Mouse (Mus musculus) brown adipose tissue, adult 24 weeks (tissue): ENCODE results near the gene P4ha1. TPM values are rescaled to one million over a fixed set of nuclear protein-coding genes. Genes with fewer than 3 reads are reported as not detected.

Source experiments
- H3K27ac ChIP-seq: fragments of 200-500 bp; replicated peaks from 2 replicates; pipeline ENCODE4 v1.5.1; 2012; ENCODE audit warnings: low read depth, mild to moderate bottlenecking, low read length
- H3K4me1 ChIP-seq: fragments of 200-500 bp; 2 replicates; pipeline ENCODE4 v1.6.1; 2012; ENCODE audit warnings: low read length, mixed read lengths; ENCODE audit not compliant: control insufficient read depth, insufficient read depth, insufficient read length
- H3K4me3 ChIP-seq: fragments of 200-500 bp; 2 replicates; pipeline ENCODE4 v1.5.1; 2012; ENCODE audit warnings: low read depth, mild to moderate bottlenecking, low read length, moderate library complexity; ENCODE audit not compliant: insufficient read depth
- polyA plus RNA-seq: library from polyadenylated mRNA; stranded (reverse); fragments of >200 nt; gene quantifications from 2 replicates; pipeline ENCODE4 v1.2.4, GENCODE M21; 2012; ENCODE audit not compliant: missing spikeins, insufficient read depth, insufficient read length

The P4ha1 gene
- polyA plus RNA-seq, 1 experiment = 13.4 TPM

DNA sequence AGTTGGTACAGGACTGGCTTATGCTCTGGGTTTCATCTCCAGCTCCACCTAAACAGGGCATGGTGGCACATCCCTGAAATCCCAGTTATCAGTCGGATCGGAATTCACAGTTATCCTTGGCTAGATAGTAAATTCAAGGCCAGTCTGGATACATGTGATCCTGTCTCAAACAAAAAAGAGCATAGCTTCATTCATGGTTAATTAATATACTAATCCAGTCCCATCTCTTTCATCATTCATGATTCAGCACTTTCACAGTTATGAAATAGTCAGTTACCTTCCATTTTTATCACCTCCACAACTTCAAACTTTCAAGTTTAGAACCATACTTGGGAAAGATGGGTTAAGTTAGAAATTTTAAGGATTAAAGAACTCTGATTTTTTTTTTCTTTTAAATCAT is 13.0 kb downstream of the P4ha1 start:
- no peak overlapping the region for H3K4me3 ChIP-seq
- peaks cover 11% of the 10 kb centered on the region for H3K4me1 ChIP-seq
- 0 out of 2 replicates have a peak overlapping the region, but pooled peaks have one; percentile 75 for H3K27ac ChIP-seq

GRCm38 (mm10) chr10:59346560-59346959 is 23.5 kb downstream of the P4ha1 start:
- no peak overlapping the region for H3K4me3 ChIP-seq
- no peak overlapping the region for H3K27ac ChIP-seq
- H3K4me1 ChIP-seq = no peaks in the 10 kb centered on the region

GRCm38 (mm10) chr10:59348200-59348599 is 25.1 kb downstream of the P4ha1 start:
- no peaks in the 10 kb centered on the region for H3K4me1 ChIP-seq
- H3K4me3 ChIP-seq = no peak overlapping the region
- H3K27ac ChIP-seq = no peak overlapping the region

DNA sequence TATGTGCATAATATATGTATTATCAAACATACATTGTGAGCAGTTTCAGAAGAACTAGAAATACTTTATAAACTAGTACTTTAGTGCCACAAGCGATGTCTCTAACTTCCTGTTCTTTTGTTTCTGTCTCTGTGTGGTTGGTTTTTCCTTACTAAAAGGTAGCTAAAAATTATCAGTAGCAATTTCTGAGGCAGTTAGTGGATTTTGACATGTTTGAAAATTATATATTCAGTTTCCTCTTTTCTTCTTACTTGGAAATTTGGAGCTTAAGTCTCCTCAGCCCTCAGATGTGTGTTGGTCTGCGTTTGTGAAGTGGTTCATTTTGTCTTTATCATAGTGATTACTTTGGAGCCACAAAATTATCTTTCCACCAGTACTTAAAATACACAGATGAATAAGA is 26.4 kb downstream of the P4ha1 start:
- H3K4me1 ChIP-seq = no peaks in the 10 kb centered on the region
- H3K4me3 ChIP-seq = no peak overlapping the region
- no peak overlapping the region for H3K27ac ChIP-seq

GRCm38 (mm10) chr10:59353065-59353464 is 30.0 kb downstream of the P4ha1 start:
- H3K4me3 ChIP-seq = no peak overlapping the region
- H3K4me1 ChIP-seq = no peaks in the 10 kb centered on the region
- H3K27ac ChIP-seq = no peak overlapping the region

GRCm38 (mm10) chr10:59354120-59354519 is 31.0 kb downstream of the P4ha1 start:
- Histone ChIP-seq H3K27ac (no peak overlapping the region), H3K4me1 (no peaks in the 10 kb centered on the region)

GRCm38 (mm10) chr10:59355020-59355419 is 31.9 kb downstream of the P4ha1 start:
- H3K27ac ChIP-seq = no peak overlapping the region
- H3K4me1 ChIP-seq = no peaks in the 10 kb centered on the region
- H3K4me3 ChIP-seq = no peak overlapping the region

More at GRCm38 (mm10) chr10:59354120-59354519, 31.0 kb downstream of the P4ha1 start:
- no peak overlapping the region for H3K4me3 ChIP-seq

GRCm38 (mm10) chr10:59358744-59359143 is 35.6 kb downstream of the P4ha1 start:
- Histone ChIP-seq H3K4me1 (no peaks in the 10 kb centered on the region), H3K27ac (no peak overlapping the region), H3K4me3 (no peak overlapping the region)

DNA sequence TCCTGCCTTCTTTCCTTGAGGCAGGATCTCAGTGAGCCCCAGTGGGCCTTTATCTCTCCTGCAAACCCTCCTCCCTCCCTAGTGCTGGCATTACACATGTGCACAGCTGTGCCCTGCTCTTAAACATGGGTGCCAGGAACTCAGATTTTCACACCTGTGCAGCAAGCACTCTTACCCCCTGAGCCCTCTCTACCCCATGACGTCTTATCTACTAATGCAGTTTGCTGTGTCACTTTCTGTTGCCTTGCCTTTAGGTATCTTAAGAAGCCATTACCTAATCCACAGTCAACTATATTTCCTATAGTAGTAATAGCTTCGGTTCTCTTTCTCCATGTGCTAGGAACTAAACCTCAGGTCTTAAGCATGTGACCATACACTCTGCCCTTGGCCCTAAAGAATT is 40.1 kb downstream of the P4ha1 start:
- no peaks in the 10 kb centered on the region for H3K4me1 ChIP-seq
- H3K27ac ChIP-seq = no peak overlapping the region
- H3K4me3 ChIP-seq = no peak overlapping the region

- H3K4me1 ChIP-seq = no peaks in the 10 kb centered on the region
- no peak overlapping the region for H3K27ac ChIP-seq
- no peak overlapping the region for H3K4me3 ChIP-seq
Observed at GRCm38 (mm10) chr10:59364551-59364950, 41.5 kb downstream of the P4ha1 start.

DNA sequence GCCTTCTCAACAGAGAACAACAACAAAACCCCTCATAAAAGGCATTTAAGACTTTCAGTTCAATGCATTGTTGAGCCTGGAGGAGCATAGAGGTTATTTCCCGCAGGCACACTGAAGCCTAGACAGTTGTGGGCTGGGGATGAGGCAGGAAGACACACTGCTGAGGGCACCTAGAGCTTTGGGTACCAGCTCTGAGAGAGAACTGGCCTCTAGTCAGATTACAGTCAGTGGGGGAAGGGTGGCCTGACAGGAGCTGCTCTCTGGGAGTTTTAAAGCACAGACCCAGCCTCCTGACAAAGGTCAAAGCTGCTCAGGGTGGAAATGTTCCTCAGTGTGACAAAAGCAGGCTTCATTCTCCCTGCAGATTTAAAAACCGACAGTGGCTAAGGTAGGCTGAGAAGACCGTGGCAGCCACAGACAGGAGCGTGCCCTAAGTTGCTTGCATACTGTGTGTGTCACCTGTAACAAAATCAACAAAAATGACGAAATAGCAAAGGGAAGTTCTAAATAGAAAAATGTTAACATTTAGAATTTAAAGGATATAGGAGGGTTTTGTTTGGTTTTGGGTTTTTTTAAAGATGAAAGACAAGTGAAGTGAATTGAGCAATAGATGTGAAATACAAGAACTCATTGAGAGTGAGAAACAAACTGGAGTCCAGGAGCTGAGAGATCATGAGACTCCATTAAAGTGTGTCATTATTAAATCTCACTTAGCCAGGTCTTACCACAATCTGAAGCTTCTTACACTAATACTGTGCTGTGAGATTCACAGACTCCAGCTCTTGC is 42.9 kb downstream of the P4ha1 start:
- Histone ChIP-seq H3K4me3 (no peak overlapping the region), H3K4me1 (no peaks in the 10 kb centered on the region), H3K27ac (no peak overlapping the region)

DNA sequence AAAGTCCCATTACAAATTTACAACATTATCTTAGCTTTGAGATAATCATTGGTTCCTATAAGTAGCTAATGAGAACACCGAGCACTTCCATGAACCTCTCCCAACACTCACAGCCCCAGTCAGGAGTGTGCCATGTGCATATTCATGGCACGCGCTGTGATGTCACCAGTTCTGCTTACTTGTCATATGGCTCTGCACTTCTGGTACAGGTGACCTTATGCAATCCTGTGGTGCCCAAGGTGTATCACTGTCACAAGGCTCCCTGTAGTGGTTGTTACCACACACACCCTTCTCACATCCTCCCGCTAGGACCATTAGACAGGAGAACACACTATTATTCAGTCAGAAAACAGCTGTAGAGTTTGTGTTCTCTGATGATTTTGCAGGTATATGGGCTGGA is 43.6 kb downstream of the P4ha1 start:
- Histone ChIP-seq H3K4me1 (no peaks in the 10 kb centered on the region), H3K27ac (no peak overlapping the region), H3K4me3 (no peak overlapping the region)

GRCm38 (mm10) chr10:59367206-59367605 is 44.1 kb downstream of the P4ha1 start:
- Histone ChIP-seq H3K27ac (no peak overlapping the region), H3K4me1 (no peaks in the 10 kb centered on the region), H3K4me3 (no peak overlapping the region)

GRCm38 (mm10) chr10:59368729-59369128 is 45.6 kb downstream of the P4ha1 start:
- Histone ChIP-seq H3K27ac (no peak overlapping the region), H3K4me3 (no peak overlapping the region), H3K4me1 (no peaks in the 10 kb centered on the region)

DNA sequence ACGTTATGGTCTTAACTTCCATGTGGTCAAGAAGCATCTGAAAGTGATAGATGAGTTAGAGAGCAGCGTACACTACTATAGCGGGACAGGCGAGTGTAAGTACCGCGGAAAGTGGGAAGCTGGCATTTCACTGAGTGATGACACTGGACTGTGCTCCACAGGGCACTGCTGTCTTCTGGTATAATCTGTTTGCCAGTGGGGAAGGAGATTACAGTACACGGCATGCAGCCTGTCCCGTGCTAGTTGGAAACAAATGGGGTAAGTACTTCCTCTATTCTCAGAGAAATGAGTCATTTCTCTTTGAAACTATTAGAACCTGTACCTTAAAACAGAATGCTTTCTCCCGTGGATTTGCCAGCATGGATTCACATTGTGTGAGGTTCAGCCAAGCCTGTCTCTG is 46.3 kb downstream of the P4ha1 start:
- H3K4me1 ChIP-seq = no peaks in the 10 kb centered on the region
- H3K4me3 ChIP-seq = no peak overlapping the region
- H3K27ac ChIP-seq = no peak overlapping the region

DNA sequence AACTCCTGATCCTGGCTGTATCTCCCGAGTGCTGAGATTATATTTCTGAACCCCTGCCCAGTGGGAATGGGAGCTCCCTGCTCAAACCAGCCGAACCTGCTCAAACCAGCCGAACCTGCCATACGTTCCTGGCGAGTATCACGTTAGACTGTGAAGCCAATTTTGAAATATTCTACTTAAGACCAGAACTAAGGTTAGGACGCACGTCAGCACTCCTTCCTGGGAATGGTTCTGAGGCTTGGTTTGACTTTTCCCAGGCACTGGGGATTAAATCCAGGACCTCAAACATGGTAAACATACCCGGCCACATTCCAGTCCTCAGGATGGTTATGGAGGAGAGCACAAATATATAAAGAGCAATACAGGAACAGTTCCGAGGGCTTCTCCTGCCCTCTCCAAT is 54.8 kb downstream of the P4ha1 start:
- Histone ChIP-seq H3K4me1 (no peaks in the 10 kb centered on the region), H3K4me3 (no peak overlapping the region), H3K27ac (no peak overlapping the region)
